Mouse (Mus musculus) embryonic facial prominence, embryonic 13.5 days (tissue): ENCODE results near the gene Myo5a. TPM values are rescaled to one million over a fixed set of nuclear protein-coding genes. Genes with fewer than 3 reads are reported as not detected.

Source experiments
- ATAC-seq: fragments of 200-750 bp; cut with Nextera tagmentation; 2 replicates; pipeline ENCODE4 v1.8.0; 2017; ENCODE audit warnings: low read depth; ENCODE audit not compliant: insufficient number of reproducible peaks, insufficient read depth, low FRiP score, low TSS enrichment
- H3K27ac ChIP-seq: fragments of 300-500 bp; sonication (generic); 2 replicates; pipeline ENCODE4 v1.5.1; 2015; ENCODE audit warnings: moderate library complexity, mild to moderate bottlenecking, inconsistent platforms
- H3K27me3 ChIP-seq: fragments of 300-500 bp; sonication (generic); 2 replicates; pipeline ENCODE4 v1.6.1; 2015; ENCODE audit warnings: mild to moderate bottlenecking, inconsistent platforms
- H3K36me3 ChIP-seq: fragments of 300-500 bp; sonication (generic); 2 replicates; pipeline ENCODE4 v1.6.1; 2015; ENCODE audit warnings: mild to moderate bottlenecking, inconsistent platforms
- H3K4me1 ChIP-seq: fragments of 300-500 bp; sonication (generic); 2 replicates; pipeline ENCODE4 v1.6.1; 2015; ENCODE audit warnings: inconsistent platforms
- H3K4me2 ChIP-seq: fragments of 300-500 bp; sonication (generic); 2 replicates; pipeline ENCODE4 v1.6.1; 2015; ENCODE audit warnings: moderate library complexity, mild to moderate bottlenecking, inconsistent platforms
- H3K4me3 ChIP-seq: fragments of 300-500 bp; sonication (generic); 2 replicates; pipeline ENCODE4 v1.5.1; 2015; ENCODE audit warnings: mild to moderate bottlenecking, inconsistent platforms
- H3K9ac ChIP-seq: fragments of 300-500 bp; sonication (generic); 2 replicates; pipeline ENCODE4 v1.6.1; 2015; ENCODE audit warnings: mild to moderate bottlenecking, inconsistent platforms
- H3K9me3 ChIP-seq: fragments of 300-500 bp; sonication (generic); 2 replicates; pipeline ENCODE4 v1.6.1; 2016; ENCODE audit warnings: inconsistent platforms
- WGBS: fragments of 180-500 bp; shearing (Covaris S2); methylation state at CpG from one replicate; pipeline ENCODE4 v1.1.7; 2015; ENCODE audit warnings: mixed read lengths; 5-methylcytosine and 5-hydroxymethylcytosine counted together
- polyA plus RNA-seq: library from polyadenylated mRNA; unstranded; fragments of >200 nt; fragmentation: Nextera tagmentation; extraction: Ambion mirVana; gene quantifications from 2 replicates; pipeline ENCODE4 v1.2.1, GENCODE M21; 2015

Myo5a gene
- polyA plus RNA-seq, 1 experiment from 2014 or later: 20.1 TPM

- peaks cover 23% of the 10 kb centered on the region for H3K36me3 ChIP-seq
- H3K9me3 ChIP-seq: no peaks in the 10 kb centered on the region
- H3K4me1 ChIP-seq: no peaks in the 10 kb centered on the region
- no peak overlapping the region for H3K4me2 ChIP-seq
- H3K9ac ChIP-seq: no peak overlapping the region
- H3K4me3 ChIP-seq: no peak overlapping the region
- H3K27me3 ChIP-seq: no peaks in the 10 kb centered on the region
- 59% methylated on average over 6 of the region's 6 CpGs for WGBS
- ATAC-seq: no peak
- no peak overlapping the region for H3K27ac ChIP-seq
Measured at GRCm38 (mm10) chr9:75124201-75124721, 53.4 kb downstream of the Myo5a start.

- H3K4me2 ChIP-seq: no peak overlapping the region
- no peak overlapping the region for H3K27ac ChIP-seq
- no peak overlapping the region for H3K4me3 ChIP-seq
- no peaks in the 10 kb centered on the region for H3K4me1 ChIP-seq
- no peaks in the 10 kb centered on the region for H3K27me3 ChIP-seq
- ATAC-seq: no peak
- H3K9ac ChIP-seq: no peak overlapping the region
- H3K9me3 ChIP-seq: no peaks in the 10 kb centered on the region
- 74% methylated on average over 2 of the region's 2 CpGs for WGBS
- peaks cover 12% of the 10 kb centered on the region for H3K36me3 ChIP-seq
Measured at GRCm38 (mm10) chr9:75130553-75130952, 59.7 kb downstream of the Myo5a start.

GRCm38 (mm10) chr9:75146911-75147310, 76.1 kb downstream of the Myo5a start:
- no peak for ATAC-seq
- H3K36me3 ChIP-seq: peaks cover 34% of the 10 kb centered on the region
- WGBS: 76% methylated on average over 5 of the region's 5 CpGs
- H3K27me3 ChIP-seq: no peaks in the 10 kb centered on the region
- H3K27ac ChIP-seq: no peak overlapping the region
- H3K4me3 ChIP-seq: no peak overlapping the region
- H3K4me1 ChIP-seq: no peaks in the 10 kb centered on the region
- H3K9me3 ChIP-seq: no peaks in the 10 kb centered on the region
- no peak overlapping the region for H3K9ac ChIP-seq
- no peak overlapping the region for H3K4me2 ChIP-seq

- 85% methylated on average over 6 of the region's 6 CpGs for WGBS
- H3K27me3 ChIP-seq: no peaks in the 10 kb centered on the region
- H3K4me3 ChIP-seq: no peak overlapping the region
- no peaks in the 10 kb centered on the region for H3K4me1 ChIP-seq
- H3K27ac ChIP-seq: no peak overlapping the region
- no peak for ATAC-seq
- no peak overlapping the region for H3K4me2 ChIP-seq
- no peaks in the 10 kb centered on the region for H3K9me3 ChIP-seq
- no peak overlapping the region for H3K9ac ChIP-seq
- peaks cover 30% of the 10 kb centered on the region for H3K36me3 ChIP-seq
Measured at GRCm38 (mm10) chr9:75160525-75160924, 89.7 kb downstream of the Myo5a start.

GRCm38 (mm10) chr9:75163650-75164049, 92.8 kb downstream of the Myo5a start:
- Histone ChIP-seq H3K9ac (no peak overlapping the region), H3K9me3 (no peaks in the 10 kb centered on the region), H3K27ac (no peak overlapping the region), H3K27me3 (no peaks in the 10 kb centered on the region), H3K4me2 (no peak overlapping the region), H3K36me3 (peaks cover 30% of the 10 kb centered on the region), H3K4me1 (no peaks in the 10 kb centered on the region), H3K4me3 (no peak overlapping the region)
- ATAC-seq: no peak

GRCm38 (mm10) chr9:75171721-75172120, 100.9 kb downstream of the Myo5a start:
- Histone ChIP-seq H3K27ac (no peak overlapping the region), H3K9me3 (no peaks in the 10 kb centered on the region), H3K36me3 (peaks cover 56% of the 10 kb centered on the region), H3K4me2 (no peak overlapping the region), H3K27me3 (no peaks in the 10 kb centered on the region), H3K4me1 (no peaks in the 10 kb centered on the region), H3K4me3 (no peak overlapping the region), H3K9ac (no peak overlapping the region)
- 89% methylated on average over 3 of the region's 3 CpGs for WGBS
- ATAC-seq: no peak

GRCm38 (mm10) chr9:75187646-75188260, 116.9 kb downstream of the Myo5a start:
- H3K9ac ChIP-seq: no peak overlapping the region
- H3K9me3 ChIP-seq: no peaks in the 10 kb centered on the region
- 80% methylated on average over 3 of the region's 3 CpGs for WGBS
- H3K27me3 ChIP-seq: no peaks in the 10 kb centered on the region
- no peaks in the 10 kb centered on the region for H3K4me1 ChIP-seq
- H3K27ac ChIP-seq: no peak overlapping the region
- peaks cover 52% of the 10 kb centered on the region for H3K36me3 ChIP-seq
- H3K4me2 ChIP-seq: no peak overlapping the region
- no peak overlapping the region for H3K4me3 ChIP-seq
- no peak for ATAC-seq

- no peak for ATAC-seq
- no peaks in the 10 kb centered on the region for H3K9me3 ChIP-seq
- H3K27ac ChIP-seq: no peak overlapping the region
- no peaks in the 10 kb centered on the region for H3K27me3 ChIP-seq
- 60% methylated on average over 4 of the region's 4 CpGs for WGBS
- no peaks in the 10 kb centered on the region for H3K4me1 ChIP-seq
- no peak overlapping the region for H3K4me3 ChIP-seq
- H3K9ac ChIP-seq: no peak overlapping the region
- H3K36me3 ChIP-seq: peaks cover 36% of the 10 kb centered on the region
- H3K4me2 ChIP-seq: no peak overlapping the region
Measured at GRCm38 (mm10) chr9:75193858-75194257, 123.0 kb downstream of the Myo5a start.

- WGBS: 63% methylated on average over 2 of the region's 2 CpGs
- no peaks in the 10 kb centered on the region for H3K27me3 ChIP-seq
- H3K9ac ChIP-seq: no peak overlapping the region
- no peaks in the 10 kb centered on the region for H3K4me1 ChIP-seq
- no peak overlapping the region for H3K27ac ChIP-seq
- ATAC-seq: no peak
- no peak overlapping the region for H3K4me2 ChIP-seq
- H3K4me3 ChIP-seq: no peak overlapping the region
- H3K36me3 ChIP-seq: peaks cover 38% of the 10 kb centered on the region
- no peaks in the 10 kb centered on the region for H3K9me3 ChIP-seq
Measured at GRCm38 (mm10) chr9:75196335-75196734, 125.5 kb downstream of the Myo5a start.

GRCm38 (mm10) chr9:75197297-75197696, 126.5 kb downstream of the Myo5a start:
- Histone ChIP-seq H3K4me1 (no peaks in the 10 kb centered on the region), H3K27ac (no peak overlapping the region), H3K36me3 (peaks cover 45% of the 10 kb centered on the region), H3K4me3 (no peak overlapping the region), H3K9ac (no peak overlapping the region), H3K4me2 (no peak overlapping the region), H3K27me3 (no peaks in the 10 kb centered on the region), H3K9me3 (no peaks in the 10 kb centered on the region)
- 56% methylated on average over 6 of the region's 6 CpGs for WGBS
- ATAC-seq: no peak

GRCm38 (mm10) chr9:75201506-75201905, 130.7 kb downstream of the Myo5a start:
- H3K36me3 ChIP-seq: peaks cover 53% of the 10 kb centered on the region
- 95% methylated on average over 1 of the region's 1 CpGs for WGBS
- no peaks in the 10 kb centered on the region for H3K4me1 ChIP-seq

GRCm38 (mm10) chr9:75202036-75202435, 131.2 kb downstream of the Myo5a start:
- H3K4me2 ChIP-seq: no peak overlapping the region
- no peaks in the 10 kb centered on the region for H3K27me3 ChIP-seq
- no peak overlapping the region for H3K9ac ChIP-seq
- WGBS: 95% methylated on average over 2 of the region's 2 CpGs
- peaks cover 53% of the 10 kb centered on the region for H3K36me3 ChIP-seq
- ATAC-seq: no peak
- no peak overlapping the region for H3K27ac ChIP-seq
- H3K4me1 ChIP-seq: no peaks in the 10 kb centered on the region
- no peaks in the 10 kb centered on the region for H3K9me3 ChIP-seq
- H3K4me3 ChIP-seq: no peak overlapping the region

More at GRCm38 (mm10) chr9:75201506-75201905, 130.7 kb downstream of the Myo5a start:
- Histone ChIP-seq H3K9me3 (no peaks in the 10 kb centered on the region), H3K27me3 (no peaks in the 10 kb centered on the region), H3K4me3 (no peak overlapping the region), H3K27ac (no peak overlapping the region), H3K9ac (no peak overlapping the region), H3K4me2 (no peak overlapping the region)
- ATAC-seq: no peak
